Mouse (Mus musculus) heart, adult 8-10 months (tissue): ENCODE data around the gene Ccdc130. TPM values are rescaled to one million over a fixed set of nuclear protein-coding genes. Genes with fewer than 3 reads are reported as not detected.

Experiments used
- DNase-seq: peaks from one replicate; pipeline ENCODE4 v3.0.0; 2022; ENCODE audit warnings: low spot score
- total RNA-seq, 4 experiments: library from RNA; stranded (reverse); gene quantifications; 2 replicates each; pipeline ENCODE4 v1.2.4; 2022

The Ccdc130 gene
- total RNA-seq = 10 to 100 TPM in 2 of 4 experiments, 1 to 10 TPM in 2; 7.5 to 12.3 (median 9.8) TPM

- peak; percentile 99 for DNase-seq
These were observed at the start of gene Ccdc130 for GRCm38 (mm10) chr8:84269950-84270773. Ccdc130 (minus strand) TSS chr8:84270380.

DNA sequence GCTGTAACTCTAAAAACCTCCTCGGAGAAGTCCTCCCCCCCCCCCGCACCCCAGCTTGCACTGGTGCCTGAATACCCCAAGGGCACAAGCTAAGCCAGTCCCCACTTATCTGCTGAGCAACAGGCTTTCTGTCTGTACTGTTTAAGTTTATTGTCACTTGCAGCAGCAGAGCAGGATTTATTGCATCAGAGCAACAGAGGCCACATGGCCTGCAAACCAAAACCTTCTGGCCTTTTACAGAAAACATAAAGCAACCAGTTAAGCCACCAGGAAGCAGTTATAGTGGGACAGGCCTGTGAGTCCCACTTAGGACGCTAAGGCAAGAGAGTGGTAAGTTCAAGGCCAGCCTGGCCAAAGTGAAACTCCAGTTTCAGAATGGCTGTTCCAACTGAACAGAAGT is 38.2 kb upstream of the Ccdc130 start:
- no peak for DNase-seq

GRCm38 (mm10) chr8:84303951-84304350 is 33.8 kb upstream of the Ccdc130 start:
- no peak for DNase-seq

DNA sequence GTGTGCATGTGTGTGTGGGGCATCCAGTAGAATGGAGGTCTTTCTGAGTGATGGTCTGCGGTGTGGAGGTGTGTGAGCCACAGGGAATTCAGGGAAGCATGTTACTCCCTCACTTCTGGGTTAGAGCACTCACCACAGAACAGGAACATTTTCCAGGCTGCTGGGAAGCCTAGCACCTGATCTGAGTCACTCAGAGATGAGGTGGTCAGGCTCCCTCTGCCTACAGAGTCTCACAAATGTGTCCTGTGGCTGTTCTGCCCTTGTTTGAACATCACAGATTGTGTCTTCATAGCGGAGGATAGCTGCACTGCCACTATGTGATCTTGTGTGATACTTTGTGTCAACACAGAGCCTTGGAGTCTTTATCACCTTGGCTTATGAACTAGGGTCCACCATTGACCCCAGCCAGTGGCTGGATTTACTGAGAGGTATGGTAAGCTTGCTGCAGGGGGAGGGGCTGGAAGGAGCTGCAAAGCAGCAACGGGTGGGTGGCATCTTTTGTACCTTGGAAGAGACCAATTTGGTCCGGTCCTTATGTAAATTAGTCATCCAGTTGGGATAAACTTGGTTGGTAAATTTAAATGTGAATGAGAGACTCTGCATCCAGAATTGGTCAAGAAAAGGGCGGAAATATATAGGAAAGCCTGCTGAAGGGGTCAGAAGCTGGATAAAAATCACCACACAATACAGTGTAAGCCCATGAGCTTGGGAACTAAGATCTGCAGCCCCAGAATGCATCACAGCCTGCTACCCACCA is 27.0 kb upstream of the Ccdc130 start:
- no peak for DNase-seq

DNA sequence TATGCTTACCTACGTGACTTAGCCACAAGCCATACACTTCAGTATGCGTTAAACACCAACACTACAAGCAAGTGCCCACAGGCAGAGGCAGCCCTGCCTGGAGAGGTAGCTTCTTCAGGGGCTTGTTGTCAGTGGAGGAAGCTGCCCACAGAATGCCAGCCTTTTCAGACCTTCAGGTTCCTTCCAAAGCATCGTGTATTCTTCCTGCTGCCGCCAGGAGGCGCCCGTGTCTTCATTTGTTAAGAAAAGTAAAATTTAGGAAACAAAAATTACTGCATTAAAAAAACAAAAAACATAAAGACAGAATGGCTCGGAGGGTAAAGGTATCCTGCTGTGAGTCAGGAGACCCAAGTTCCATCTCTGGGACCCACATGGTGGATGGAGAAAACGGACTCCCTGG is 21.5 kb upstream of the Ccdc130 start:
- DNase-seq = peak; percentile 22

DNA sequence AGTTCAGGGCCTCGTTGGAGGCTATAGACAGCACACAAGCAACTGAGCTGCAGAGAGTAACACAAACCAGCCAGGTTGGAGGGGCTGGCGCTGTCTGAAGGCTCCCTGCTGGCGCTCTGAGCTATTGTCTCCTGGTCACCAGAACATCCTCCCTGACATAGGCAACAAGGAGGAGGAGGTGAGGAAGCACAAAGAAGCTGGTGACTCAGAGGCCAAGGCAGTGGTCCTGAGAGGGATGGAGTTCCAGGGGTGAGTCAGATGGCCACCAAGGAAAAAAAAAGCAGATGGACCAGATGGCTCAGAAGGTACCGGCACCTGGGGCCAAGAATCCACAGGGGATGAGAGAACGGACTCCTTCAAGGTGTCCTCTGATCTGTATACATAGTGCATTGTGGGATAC is 20.9 kb upstream of the Ccdc130 start:
- no peak for DNase-seq

GRCm38 (mm10) chr8:84288892-84289291 is 18.7 kb upstream of the Ccdc130 start:
- no peak for DNase-seq

- peak; percentile 44 for DNase-seq
These were observed 15.5 kb upstream of the Ccdc130 start for GRCm38 (mm10) chr8:84285665-84286064.

GRCm38 (mm10) chr8:84284608-84285063 is 14.5 kb upstream of the Ccdc130 start:
- DNase-seq = peak; percentile 31

DNA sequence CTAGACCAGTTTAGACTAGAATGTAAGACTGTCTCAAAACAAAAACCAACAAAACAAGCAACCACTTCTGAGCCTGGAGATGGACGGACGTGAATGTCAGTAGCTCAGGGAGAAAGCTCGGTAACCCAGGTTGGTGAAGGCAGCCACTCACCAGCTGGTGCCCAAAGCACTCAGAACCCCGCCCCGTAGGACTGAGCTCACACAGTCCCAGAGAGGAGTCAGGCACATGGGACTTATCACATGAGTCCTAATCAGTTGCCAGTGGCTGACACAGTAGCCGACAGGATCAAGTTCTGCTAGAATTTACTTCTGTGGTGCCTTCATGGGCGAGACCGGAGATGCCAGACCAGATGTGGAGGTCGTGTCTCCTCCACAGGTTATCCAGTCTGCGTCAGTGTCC is 10.6 kb upstream of the Ccdc130 start:
- DNase-seq = no peak

GRCm38 (mm10) chr8:84276447-84276846 is 6.3 kb upstream of the Ccdc130 start:
- DNase-seq = no peak

- DNase-seq = no peak
These were observed 3.8 kb upstream of the Ccdc130 start for GRCm38 (mm10) chr8:84273968-84274367.

DNA sequence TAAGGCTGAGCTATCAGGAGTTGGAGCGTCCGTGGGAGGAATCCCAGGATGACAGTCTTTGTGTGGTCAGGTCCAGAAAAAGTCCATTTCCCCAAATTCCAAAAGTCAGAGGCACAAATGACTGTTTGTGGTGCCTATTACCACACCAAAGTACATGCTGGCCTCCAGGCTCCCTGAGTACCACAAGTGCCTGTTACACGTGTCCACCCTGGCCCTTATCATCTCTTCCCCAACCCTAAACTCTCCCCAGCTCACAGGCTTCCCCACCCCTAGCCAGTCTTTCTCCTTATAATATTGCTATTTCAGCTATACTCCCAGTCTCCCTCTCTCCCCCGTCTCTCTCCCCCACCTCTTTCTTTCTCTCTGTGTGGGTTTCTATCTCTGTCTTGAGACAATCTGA is 2.1 kb upstream of the Ccdc130 start:
- no peak for DNase-seq

DNA sequence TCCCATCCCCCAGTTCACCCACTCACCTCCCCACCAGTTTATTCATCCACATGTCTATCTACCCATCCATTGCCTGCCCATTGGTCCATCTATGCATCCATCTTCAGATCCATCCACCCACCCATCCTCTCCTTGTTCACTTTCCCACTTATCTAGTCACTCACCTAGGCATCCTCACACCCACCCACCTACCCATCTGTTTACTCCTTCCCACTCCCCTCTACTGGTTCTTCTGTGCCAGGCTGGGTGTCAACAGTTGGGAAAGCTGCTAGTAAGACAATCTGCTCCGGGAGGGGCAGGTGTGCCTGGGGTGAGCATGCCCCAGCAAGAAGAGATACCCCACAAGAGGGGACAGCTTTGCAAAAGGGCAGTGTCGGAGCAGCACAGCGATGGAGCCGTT is 9.1 kb downstream of the Ccdc130 start:
- DNase-seq = no peak

GRCm38 (mm10) chr8:84256822-84257610 is 13.2 kb downstream of the Ccdc130 start, which contains the start of gene Mri1:
Mri1 (minus strand) TSS chr8:84257326.
- peak; percentile 75 for DNase-seq

DNA sequence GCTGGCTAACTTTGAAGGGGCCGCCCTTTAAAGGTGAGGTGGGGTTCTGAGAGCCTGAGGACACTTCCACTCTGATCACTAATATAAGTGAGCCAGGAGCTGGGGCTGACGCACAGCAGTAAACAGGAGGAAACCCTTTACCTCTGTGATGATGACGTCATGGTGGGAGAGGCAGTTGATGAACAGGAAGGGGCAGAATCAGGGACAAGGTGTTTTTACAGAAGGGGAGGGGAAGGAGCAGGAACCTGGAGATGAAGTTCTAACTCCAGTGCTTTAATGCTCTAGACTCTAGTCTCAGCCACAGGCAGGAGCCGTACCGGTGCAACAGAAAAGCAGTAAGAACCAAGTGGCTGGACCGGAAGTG is 13.7 kb downstream of the Ccdc130 start:
- no peak for DNase-seq

- DNase-seq = no peak
These were observed 14.3 kb downstream of the Ccdc130 start for GRCm38 (mm10) chr8:84255858-84256257.

GRCm38 (mm10) chr8:84249257-84250170 is 20.7 kb downstream of the Ccdc130 start, which contains the start of gene D8Ertd738e:
D8Ertd738e (minus strand) TSS chr8:84249719.
- peak; percentile 90 for DNase-seq

GRCm38 (mm10) chr8:84241821-84242220 is 28.4 kb downstream of the Ccdc130 start:
- no peak for DNase-seq

GRCm38 (mm10) chr8:84241167-84241566 is 29.0 kb downstream of the Ccdc130 start:
- DNase-seq = no peak
